Mouse (Mus musculus) midbrain, embryonic 13.5 days (tissue): Measurements from ENCODE around the gene Thap3. TPM values are rescaled to one million over a fixed set of nuclear protein-coding genes. Genes with fewer than 3 reads are reported as not detected.
A peak's percentile ranks its signal among the peaks of the same experiment; 100 is the strongest.
"Not testable (repeated sequence)": the region's sequence is repeated elsewhere in the genome, so short reads cannot be mapped to it uniquely, and the experiment has no call there.

Experiments used
- ATAC-seq: fragments of 200-750 bp; cut with Nextera tagmentation; 2 replicates; pipeline ENCODE4 v1.8.0; 2017; ENCODE audit warnings: mild to moderate bottlenecking, moderate TSS enrichment, moderate library complexity
- H3K27ac ChIP-seq: fragments of 300-500 bp; sonication (generic); 2 replicates; pipeline ENCODE4 v1.5.1; 2015; ENCODE audit warnings: inconsistent platforms, mild to moderate bottlenecking, moderate library complexity
- H3K27me3 ChIP-seq: fragments of 300-500 bp; sonication (generic); 2 replicates; pipeline ENCODE4 v1.6.1; 2015; ENCODE audit warnings: mild to moderate bottlenecking, inconsistent platforms
- H3K36me3 ChIP-seq: fragments of 300-500 bp; sonication (generic); 2 replicates; pipeline ENCODE4 v1.6.1; 2015; ENCODE audit warnings: mild to moderate bottlenecking, inconsistent platforms
- H3K4me1 ChIP-seq: fragments of 300-500 bp; sonication (generic); replicated peaks from 2 replicates; pipeline ENCODE4 v1.6.1; 2015; ENCODE audit warnings: inconsistent platforms
- H3K4me2 ChIP-seq: fragments of 300-500 bp; sonication (generic); replicated peaks from 2 replicates; pipeline ENCODE4 v1.6.1; 2015; ENCODE audit warnings: moderate library complexity, mild to moderate bottlenecking, inconsistent platforms
- H3K4me3 ChIP-seq: fragments of 300-500 bp; sonication (generic); replicated peaks from 2 replicates; pipeline ENCODE4 v1.5.1; 2015; ENCODE audit warnings: mild to moderate bottlenecking, inconsistent platforms
- H3K9ac ChIP-seq: fragments of 300-500 bp; sonication (generic); replicated peaks from 2 replicates; pipeline ENCODE4 v1.6.1; 2015; ENCODE audit warnings: mild to moderate bottlenecking, inconsistent platforms
- H3K9me3 ChIP-seq: fragments of 300-500 bp; sonication (generic); 2 replicates; pipeline ENCODE4 v1.6.1; 2016; ENCODE audit warnings: mild to moderate bottlenecking, inconsistent platforms
- WGBS: fragments of 180-500 bp; shearing (Covaris S2); methylation state at CpG from one replicate; pipeline ENCODE4 v1.1.7; 2015; 5-methylcytosine and 5-hydroxymethylcytosine counted together
- polyA plus RNA-seq: library from polyadenylated mRNA; unstranded; fragments of >200 nt; fragmentation: Nextera tagmentation; extraction: Ambion mirVana; gene quantifications from 2 replicates; pipeline ENCODE4 v1.2.1, GENCODE M21; 2015

Gene Thap3
- polyA plus RNA-seq, result 34.7 and 38.0 TPM in 2 replicates

- H3K4me2 ChIP-seq, result peak within 1 kb of the TSS; percentile 86
- WGBS, result under 1% methylated on average over 54 of the region's 54 CpGs
- peaks cover 32% of the 10 kb centered on the region for H3K4me1 ChIP-seq
- peak within 1 kb of the TSS; percentile 92 for H3K9ac ChIP-seq
- no peaks in the 10 kb centered on the region for H3K9me3 ChIP-seq
- no peaks in the 10 kb centered on the region for H3K27me3 ChIP-seq
- peak within 1 kb of the TSS; percentile 84 for H3K4me3 ChIP-seq
- H3K36me3 ChIP-seq, result peaks cover 42% of the 10 kb centered on the region
- ATAC-seq, result peak; percentile 82
- peak within 1 kb of the TSS; percentile 77 for H3K27ac ChIP-seq
Measured at GRCm38 (mm10) chr4:151988342-151989109, at the start of gene Thap3. Gene Thap3, minus strand, starts transcription at chr4:151988997.

- Histone ChIP-seq H3K4me3 (peak within 1 kb of the TSS; percentile 100), H3K4me2 (peak within 1 kb of the TSS; percentile 97), H3K27ac (no peak within 1 kb of the TSS; the same call in 1 of the 2 replicates), H3K27me3 (no peaks in the 10 kb centered on the region), H3K36me3 (peaks cover 25% of the 10 kb centered on the region), H3K4me1 (peaks cover 19% of the 10 kb centered on the region), H3K9me3 (no peaks in the 10 kb centered on the region), H3K9ac (peak within 1 kb of the TSS; percentile 96)
- 51% methylated on average over 10 of the region's 10 CpGs for WGBS
- peak; percentile 32; the same call in 1 of the 2 replicates for ATAC-seq
Measured at GRCm38 (mm10) chr4:152038225-152038984, 49.6 kb upstream of the Thap3 start, which contains the start of gene Tas1r1. Gene Tas1r1, minus strand, starts transcription at chr4:152038568.

GRCm38 (mm10) chr4:152036464-152036863, 47.7 kb upstream of the Thap3 start:
- not testable (repeated sequence) for H3K9ac ChIP-seq, ATAC-seq, H3K4me2 ChIP-seq, H3K36me3 ChIP-seq, H3K4me3 ChIP-seq, H3K27ac ChIP-seq, H3K9me3 ChIP-seq, H3K27me3 ChIP-seq
- WGBS, result 92% methylated on average over 6 of the region's 6 CpGs
- H3K4me1 ChIP-seq, result peaks cover 19% of the 10 kb centered on the region

GRCm38 (mm10) chr4:152032922-152033321, 44.1 kb upstream of the Thap3 start:
- Histone ChIP-seq H3K36me3 (no peaks in the 10 kb centered on the region), H3K9me3 (no peaks in the 10 kb centered on the region), H3K9ac (no peak overlapping the region), H3K4me1 (peaks cover 20% of the 10 kb centered on the region), H3K27me3 (peaks cover 11% of the 10 kb centered on the region), H3K4me2 (no peak overlapping the region), H3K27ac (no peak overlapping the region), H3K4me3 (no peak overlapping the region)
- ATAC-seq, result no peak
- 89% methylated on average over 13 of the region's 13 CpGs for WGBS

- Histone ChIP-seq H3K9ac (peak overlapping the region; percentile 39), H3K27me3 (peaks cover 11% of the 10 kb centered on the region), H3K9me3 (no peaks in the 10 kb centered on the region), H3K27ac (no peak overlapping the region), H3K36me3 (no peaks in the 10 kb centered on the region), H3K4me1 (peaks cover 42% of the 10 kb centered on the region), H3K4me2 (0 out of 2 replicates have a peak overlapping the region, but pooled peaks have one; percentile 9), H3K4me3 (no peak overlapping the region)
- ATAC-seq, result no peak
- 78% methylated on average over 4 of the region's 4 CpGs for WGBS
Measured at GRCm38 (mm10) chr4:152029997-152030396, 41.2 kb upstream of the Thap3 start.

- Histone ChIP-seq H3K27me3 (peaks cover 11% of the 10 kb centered on the region), H3K4me1 (peaks cover 51% of the 10 kb centered on the region), H3K36me3 (peaks cover 8% of the 10 kb centered on the region), H3K4me3 (peak overlapping the region; percentile 80; the same call in 1 of the 2 replicates), H3K27ac (no peak overlapping the region), H3K4me2 (no peak overlapping the region), H3K9me3 (no peaks in the 10 kb centered on the region), H3K9ac (no peak overlapping the region)
- 35% methylated on average over 5 of the region's 5 CpGs for WGBS
- ATAC-seq, result no peak
Measured at GRCm38 (mm10) chr4:152029087-152029486, 40.3 kb upstream of the Thap3 start.

GRCm38 (mm10) chr4:152028456-152028855, 39.7 kb upstream of the Thap3 start:
- Histone ChIP-seq H3K9ac (peak overlapping the region; percentile 73), H3K4me3 (peak overlapping the region; percentile 80), H3K4me2 (peak overlapping the region; percentile 99), H3K27ac (no peak overlapping the region), H3K27me3 (peaks cover 11% of the 10 kb centered on the region), H3K9me3 (no peaks in the 10 kb centered on the region), H3K36me3 (peaks cover 15% of the 10 kb centered on the region), H3K4me1 (peaks cover 56% of the 10 kb centered on the region)
- ATAC-seq, result no peak
- WGBS, result 70% methylated on average over 15 of the region's 15 CpGs

- Histone ChIP-seq H3K4me3 (peak within 1 kb of the TSS; percentile 80), H3K4me2 (peak within 1 kb of the TSS; percentile 99), H3K27ac (peak within 1 kb of the TSS; percentile 70), H3K4me1 (peaks cover 56% of the 10 kb centered on the region), H3K9ac (peak within 1 kb of the TSS; percentile 82), H3K27me3 (peaks cover 11% of the 10 kb centered on the region), H3K36me3 (peaks cover 24% of the 10 kb centered on the region), H3K9me3 (no peaks in the 10 kb centered on the region)
- peak; percentile 98 for ATAC-seq
- under 1% methylated on average over 35 of the region's 35 CpGs for WGBS
Measured at GRCm38 (mm10) chr4:152027524-152027923, 38.7 kb upstream of the Thap3 start, which contains the start of gene Zbtb48. Gene Zbtb48, minus strand, starts transcription at chr4:152027671.

- peak overlapping the region; percentile 99 for H3K4me2 ChIP-seq
- H3K9me3 ChIP-seq, result no peaks in the 10 kb centered on the region
- 2% methylated on average over 41 of the region's 41 CpGs for WGBS
- peak overlapping the region; percentile 70; the same call in 1 of the 2 replicates for H3K27ac ChIP-seq
- peaks cover 56% of the 10 kb centered on the region for H3K4me1 ChIP-seq
- H3K4me3 ChIP-seq, result peak overlapping the region; percentile 80
- H3K27me3 ChIP-seq, result peaks cover 8% of the 10 kb centered on the region
- peaks cover 30% of the 10 kb centered on the region for H3K36me3 ChIP-seq
- peak; percentile 82 for ATAC-seq
- H3K9ac ChIP-seq, result peak overlapping the region; percentile 82
Measured at GRCm38 (mm10) chr4:152026751-152027508, 38.1 kb upstream of the Thap3 start.

GRCm38 (mm10) chr4:152024525-152024924, 35.7 kb upstream of the Thap3 start:
- Histone ChIP-seq H3K27me3 (no peaks in the 10 kb centered on the region), H3K9me3 (no peaks in the 10 kb centered on the region), H3K36me3 (peaks cover 54% of the 10 kb centered on the region), H3K9ac (peak overlapping the region; percentile 82; the same call in 1 of the 2 replicates), H3K4me1 (peaks cover 48% of the 10 kb centered on the region), H3K4me2 (no peak overlapping the region), H3K4me3 (no peak overlapping the region), H3K27ac (no peak overlapping the region)
- WGBS, result 93% methylated on average over 11 of the region's 11 CpGs
- no peak for ATAC-seq

- no peak for ATAC-seq
- Histone ChIP-seq H3K4me3 (no peak overlapping the region), H3K27ac (no peak overlapping the region), H3K4me1 (peaks cover 35% of the 10 kb centered on the region), H3K9me3 (no peaks in the 10 kb centered on the region), H3K4me2 (no peak overlapping the region), H3K36me3 (peaks cover 73% of the 10 kb centered on the region), H3K9ac (no peak overlapping the region), H3K27me3 (no peaks in the 10 kb centered on the region)
- 87% methylated on average over 8 of the region's 8 CpGs for WGBS
Measured at GRCm38 (mm10) chr4:152022506-152022905, 33.7 kb upstream of the Thap3 start.
